Mouse (Mus musculus) heart, adult 2 months (tissue): Measurements from ENCODE around the gene Nudt9. TPM values are rescaled to one million over a fixed set of nuclear protein-coding genes. Genes with fewer than 3 reads are reported as not detected.

ENCODE experiments used
- DNase-seq, 2 experiments: peaks; one replicate each; pipeline ENCODE4 v3.0.0; 2021
- H3K27ac ChIP-seq: fragments of 200-600 bp; 2 replicates; pipeline ENCODE4 v1.8.1; 2022
- H3K27me3 ChIP-seq: fragments of 200-500 bp; 2 replicates; pipeline ENCODE4 v1.6.1; 2012; ENCODE audit warnings: mild to moderate bottlenecking, low read length, inconsistent platforms, mixed read lengths; ENCODE audit not compliant: control insufficient read depth, insufficient read depth
- H3K36me3 ChIP-seq: fragments of 200-500 bp; 2 replicates; pipeline ENCODE4 v1.6.1; 2012; ENCODE audit warnings: low read length, inconsistent platforms; ENCODE audit not compliant: control insufficient read depth, insufficient read depth
- H3K4me1 ChIP-seq: fragments of 200-500 bp; 2 replicates; pipeline ENCODE4 v1.6.1; 2011; ENCODE audit warnings: low read length; ENCODE audit not compliant: control insufficient read depth, insufficient read depth
- H3K4me3 ChIP-seq: fragments of 200-600 bp; 2 replicates; pipeline ENCODE4 v1.8.1; 2022
- H3K79me2 ChIP-seq: fragments of 200-500 bp; replicated peaks from 2 replicates; pipeline ENCODE4 v1.6.1; 2012; ENCODE audit warnings: mild to moderate bottlenecking, inconsistent platforms, low read length, moderate library complexity, mixed read lengths; ENCODE audit not compliant: control insufficient read depth, insufficient read depth
- H3K9ac ChIP-seq: fragments of 200-500 bp; 2 replicates; pipeline ENCODE4 v1.6.1; 2012; ENCODE audit warnings: low read depth, mild to moderate bottlenecking, control low read depth, inconsistent platforms, low read length, mixed read lengths
- CTCF ChIP-seq: fragments of 200-600 bp; IDR thresholded peaks from 2 replicates; pipeline ENCODE4 v1.8.1; 2022; ENCODE audit warnings: antibody characterized with exemption, mild to moderate bottlenecking, moderate library complexity
- EP300 ChIP-seq: fragments of 200-500 bp; IDR thresholded peaks from 2 replicates; pipeline ENCODE4 v1.6.1; 2011; ENCODE audit warnings: low read depth, low read length, control low read depth; ENCODE audit not compliant: insufficient read depth
- POLR2A ChIP-seq: fragments of 200-500 bp; IDR thresholded peaks from 2 replicates; pipeline ENCODE4 v1.6.1; 2011; ENCODE audit warnings: mild to moderate bottlenecking, low read depth, low read length, control low read depth; ENCODE audit not compliant: insufficient read depth
- WGBS: fragments of 180-500 bp; shearing (Covaris S2); methylation state at CpG from one replicate; pipeline ENCODE4 v1.1.7; 2018; 5-methylcytosine and 5-hydroxymethylcytosine counted together
- intact Hi-C: fragments of 180-260 bp; cut with DNase I; formaldehyde crosslinking; loops from one replicate; pipeline ENCODE4 v1.15.1; 2025
- polyA plus RNA-seq: library from polyadenylated mRNA; depleted of rRNA; stranded (reverse); fragments of >200 nt; gene quantifications from 2 replicates; pipeline ENCODE4 v1.2.3, GENCODE M21; 2012
- total RNA-seq, 2 experiments: library from RNA; stranded (reverse); gene quantifications; 2 replicates each; pipeline ENCODE4 v1.2.3; 2021

Gene Nudt9
- total and polyA plus RNA-seq, 3 experiments: 38.7 to 59.1 (median 48.3) TPM

GRCm38 (mm10) chr5:104060429-104060828 lies 14.3 kb downstream of the Nudt9 start:
- H3K79me2 ChIP-seq: no peaks in the 10 kb centered on the region
- WGBS: 93% methylated on average over 5 of the region's 5 CpGs
- no peaks in the 10 kb centered on the region; the same call in 1 of the 2 replicates for H3K4me1 ChIP-seq
- no peak overlapping the region for H3K27ac ChIP-seq
- intact Hi-C loops: no loop called here
- no peak for TF ChIP-seq POLR2A
- TF ChIP-seq EP300: no peak
- TF ChIP-seq CTCF: no peak
- no peak for DNase-seq
- H3K4me3 ChIP-seq: no peak overlapping the region
- H3K36me3 ChIP-seq: no peaks in the 10 kb centered on the region; the same call in 1 of the 2 replicates
- H3K9ac ChIP-seq: no peak overlapping the region
- H3K27me3 ChIP-seq: no peaks in the 10 kb centered on the region

GRCm38 (mm10) chr5:104061936-104062772 lies 16.0 kb downstream of the Nudt9 start:
- H3K4me3 ChIP-seq: no peak overlapping the region
- H3K36me3 ChIP-seq: no peaks in the 10 kb centered on the region; the same call in 1 of the 2 replicates
- peak in 1 of 2 experiments; percentile 18 for DNase-seq
- WGBS: 83% methylated on average over 13 of the region's 13 CpGs
- intact Hi-C loops: no loop called here
- H3K4me1 ChIP-seq: no peaks in the 10 kb centered on the region; the same call in 1 of the 2 replicates
- no peak overlapping the region for H3K27ac ChIP-seq
- H3K27me3 ChIP-seq: no peaks in the 10 kb centered on the region
- TF ChIP-seq CTCF: no peak
- TF ChIP-seq POLR2A: no peak
- TF ChIP-seq EP300: no peak
- no peaks in the 10 kb centered on the region for H3K79me2 ChIP-seq
- H3K9ac ChIP-seq: no peak overlapping the region

GRCm38 (mm10) chr5:104062773-104063551 lies 16.9 kb downstream of the Nudt9 start:
- Histone ChIP-seq H3K9ac (no peak overlapping the region), H3K79me2 (no peaks in the 10 kb centered on the region), H3K4me1 (no peaks in the 10 kb centered on the region; the same call in 1 of the 2 replicates), H3K27ac (no peak overlapping the region), H3K27me3 (no peaks in the 10 kb centered on the region), H3K36me3 (no peaks in the 10 kb centered on the region; the same call in 1 of the 2 replicates), H3K4me3 (no peak overlapping the region)
- WGBS: 94% methylated on average over 11 of the region's 11 CpGs
- intact Hi-C loops: no loop called here
- TF ChIP-seq EP300 (no peak), CTCF (no peak), POLR2A (no peak)
- DNase-seq: no peak

GRCm38 (mm10) chr5:104068751-104069150 lies 22.6 kb downstream of the Nudt9 start:
- Histone ChIP-seq H3K36me3 (no peaks in the 10 kb centered on the region; the same call in 1 of the 2 replicates), H3K79me2 (no peaks in the 10 kb centered on the region), H3K4me1 (peaks cover 1% of the 10 kb centered on the region; the same call in 1 of the 2 replicates), H3K27ac (no peak overlapping the region), H3K27me3 (no peaks in the 10 kb centered on the region), H3K9ac (no peak overlapping the region), H3K4me3 (no peak overlapping the region)
- WGBS: 69% methylated on average over 7 of the region's 7 CpGs
- peak in 1 of 2 experiments; percentile 31 for DNase-seq
- TF ChIP-seq CTCF: peak; percentile 67
- TF ChIP-seq EP300: no peak
- no peak for TF ChIP-seq POLR2A
- intact Hi-C loops: no loop called here

- Histone ChIP-seq H3K79me2 (no peaks in the 10 kb centered on the region), H3K36me3 (no peaks in the 10 kb centered on the region), H3K27me3 (no peaks in the 10 kb centered on the region), H3K9ac (no peak overlapping the region), H3K4me1 (peaks cover 1% of the 10 kb centered on the region; the same call in 1 of the 2 replicates), H3K27ac (no peak overlapping the region), H3K4me3 (no peak overlapping the region)
- intact Hi-C loops: loop anchor here (5.0 kb wide), 1 partner anchor 261 kb away; no protein-coding TSS in a partner anchor
- DNase-seq: no peak
- WGBS: 73% methylated on average over 4 of the region's 4 CpGs
- TF ChIP-seq CTCF (no peak), EP300 (no peak), POLR2A (no peak)
Measured at GRCm38 (mm10) chr5:104071048-104071447, 24.9 kb downstream of the Nudt9 start.
